Mouse (Mus musculus): ENCODE measurements around the gene Gucy1a1. TPM values are rescaled to one million over a fixed set of nuclear protein-coding genes. Genes with fewer than 3 reads are reported as not detected.
"Not testable (repeated sequence)": the region's sequence is repeated elsewhere in the genome, so short reads cannot be mapped to it uniquely, and the experiment has no call there.

Gucy1a1 gene
- 10 to 100 TPM; 13.8 to 19.0 (median 15.7) TPM for total RNA-seq (2022)

- peak; percentile 45 for DNase-seq (ENCODE audit: low spot score)
These were observed at the start of gene Gucy1a1 for GRCm38 (mm10) chr3:82145126-82145901. Gucy1a1 (minus strand) TSS chr3:82145789.

GRCm38 (mm10) chr3:82191559-82192245, 46.1 kb upstream of the Gucy1a1 start:
- DNase-seq (ENCODE audit: low spot score): peak; percentile 38

GRCm38 (mm10) chr3:82185626-82186025, 40.0 kb upstream of the Gucy1a1 start:
- peak; percentile 29 for DNase-seq (ENCODE audit: low spot score)

GRCm38 (mm10) chr3:82181500-82181899, 35.9 kb upstream of the Gucy1a1 start:
- DNase-seq (ENCODE audit: low spot score): no peak

GRCm38 (mm10) chr3:82180253-82180652, 34.7 kb upstream of the Gucy1a1 start:
- DNase-seq (ENCODE audit: low spot score): peak; percentile 13

GRCm38 (mm10) chr3:82175501-82175900, 29.9 kb upstream of the Gucy1a1 start:
- no peak for DNase-seq (ENCODE audit: low spot score)

GRCm38 (mm10) chr3:82167064-82167463, 21.5 kb upstream of the Gucy1a1 start:
- no peak for DNase-seq (ENCODE audit: low spot score)

- DNase-seq (ENCODE audit: low spot score): no peak
These were observed 20.3 kb upstream of the Gucy1a1 start for GRCm38 (mm10) chr3:82165937-82166336.

- not testable (repeated sequence) for DNase-seq (ENCODE audit: low spot score)
These were observed 17.4 kb upstream of the Gucy1a1 start for GRCm38 (mm10) chr3:82162992-82163391.

- no peak for DNase-seq (ENCODE audit: low spot score)
These were observed 389 bp upstream of the Gucy1a1 start for GRCm38 (mm10) chr3:82145978-82146377.

GRCm38 (mm10) chr3:82144725-82145125, 864 bp downstream of the Gucy1a1 start:
- DNase-seq (ENCODE audit: low spot score): no peak

GRCm38 (mm10) chr3:82140781-82141180, 4.8 kb downstream of the Gucy1a1 start:
- DNase-seq (ENCODE audit: low spot score): no peak

GRCm38 (mm10) chr3:82138002-82138667, 7.5 kb downstream of the Gucy1a1 start:
- DNase-seq (ENCODE audit: low spot score): no peak

GRCm38 (mm10) chr3:82135483-82135882, 10.1 kb downstream of the Gucy1a1 start:
- no peak for DNase-seq (ENCODE audit: low spot score)

GRCm38 (mm10) chr3:82129258-82129657, 16.3 kb downstream of the Gucy1a1 start:
- no peak for DNase-seq (ENCODE audit: low spot score)

GRCm38 (mm10) chr3:82124567-82124966, 21.0 kb downstream of the Gucy1a1 start:
- DNase-seq (ENCODE audit: low spot score): no peak

GRCm38 (mm10) chr3:82118916-82119315, 26.7 kb downstream of the Gucy1a1 start:
- DNase-seq (ENCODE audit: low spot score): no peak

- DNase-seq (ENCODE audit: low spot score): peak; percentile 52
These were observed 33.1 kb downstream of the Gucy1a1 start for GRCm38 (mm10) chr3:82112439-82112838.

- DNase-seq (ENCODE audit: low spot score): peak; percentile 55
These were observed 33.6 kb downstream of the Gucy1a1 start for GRCm38 (mm10) chr3:82111986-82112385.

- no peak for DNase-seq (ENCODE audit: low spot score)
These were observed 36.6 kb downstream of the Gucy1a1 start for GRCm38 (mm10) chr3:82108951-82109350.

GRCm38 (mm10) chr3:82104229-82104628, 41.4 kb downstream of the Gucy1a1 start:
- peak; percentile 36 for DNase-seq (ENCODE audit: low spot score)

GRCm38 (mm10) chr3:82099127-82099526, 46.5 kb downstream of the Gucy1a1 start:
- DNase-seq (ENCODE audit: low spot score): no peak
